Mouse (Mus musculus) CH12.LX (cell line): ENCODE measurements around the gene Pla2g4a. TPM values are rescaled to one million over a fixed set of nuclear protein-coding genes. Genes with fewer than 3 reads are reported as not detected.

Experiments
- DNase-seq: peaks from one replicate; pipeline ENCODE4 v3.0.0-alpha.2; 2013; ENCODE audit errors: extremely low read depth
- H3K27ac ChIP-seq: 2 replicates; pipeline ENCODE4 v1.5.1; 2012; ENCODE audit warnings: low read depth, mild to moderate bottlenecking, control low read depth, moderate library complexity; ENCODE audit not compliant: insufficient read depth
- H3K27me3 ChIP-seq: replicated peaks from 2 replicates; pipeline ENCODE3; 2012; ENCODE audit warnings: inconsistent platforms
- H3K36me3 ChIP-seq, 2 experiments: replicated peaks in 1 of 2; 2 replicates each; pipeline versions ENCODE3 to v1.6.1; 2012; ENCODE audit warnings: inconsistent platforms in 1 of 2, low read length in 1 of 2, mild to moderate bottlenecking in 1 of 2, mixed read lengths in 1 of 2, moderate library complexity in 1 of 2; ENCODE audit not compliant: control insufficient read depth in 1 of 2, insufficient read depth in 1 of 2
- H3K4me1 ChIP-seq, 2 experiments: 2 replicates each; pipeline ENCODE4 v1.6.1; 2012; ENCODE audit warnings: inconsistent platforms in 1 of 2, moderate library complexity in 1 of 2; ENCODE audit not compliant: insufficient read depth in 2 of 2, control insufficient read depth in 1 of 2
- H3K4me2 ChIP-seq: 2 replicates; pipeline ENCODE4 v1.6.1; 2012; ENCODE audit warnings: low read depth, mild to moderate bottlenecking, control low read depth; ENCODE audit not compliant: poor library complexity, insufficient read depth, severe bottlenecking
- H3K4me3 ChIP-seq, 3 experiments: fragments of 150-350 bp in 1 of 3; sonication (generic) in 1 of 3; replicated peaks in 1 of 3; 2 replicates each; pipeline versions ENCODE3 to v1.5.1; 2011 to 2012; ENCODE audit warnings: low read depth in 2 of 3, low read length in 2 of 3, mild to moderate bottlenecking in 2 of 3, moderate library complexity in 2 of 3, control low read depth in 1 of 3, improper control_type of control experiment in 1 of 3, inconsistent platforms in 1 of 3, mixed read lengths in 1 of 3; ENCODE audit not compliant: poor library complexity in 1 of 3
- H3K79me2 ChIP-seq: replicated peaks from 2 replicates; pipeline ENCODE4 v1.6.1; 2012; ENCODE audit warnings: mild to moderate bottlenecking, moderate library complexity; ENCODE audit not compliant: control insufficient read depth, poor library complexity, insufficient read depth, severe bottlenecking; ENCODE audit errors: extremely low read depth
- H3K9ac ChIP-seq: 2 replicates; pipeline ENCODE4 v1.6.1; 2012; ENCODE audit warnings: low read depth, mild to moderate bottlenecking, control low read depth, moderate library complexity; ENCODE audit not compliant: insufficient read depth
- H3K9me3 ChIP-seq: replicated peaks from 2 replicates; pipeline ENCODE3; 2012; ENCODE audit warnings: low read length, inconsistent platforms, mixed read lengths
- BHLHE40 ChIP-seq: IDR thresholded peaks from 2 replicates; pipeline ENCODE4 v1.6.1; 2011; ENCODE audit warnings: mild to moderate bottlenecking, low read depth, low read length, improper control_type of control experiment
- CHD1 ChIP-seq: IDR thresholded peaks from 2 replicates; pipeline ENCODE4 v1.6.1; 2012; ENCODE audit warnings: low read depth, low read length, improper control_type of control experiment, inconsistent platforms
- CTCF ChIP-seq, 2 experiments: IDR thresholded peaks in 1 of 2; conservative IDR thresholded peaks in 1 of 2; 2 replicates each; pipeline ENCODE4 v1.5.1; 2011 to 2012; ENCODE audit warnings: low read depth in 2 of 2, low read length in 2 of 2, improper control_type of control experiment in 1 of 2, inconsistent platforms in 1 of 2, mild to moderate bottlenecking in 1 of 2, moderate library complexity in 1 of 2
- EP300 ChIP-seq: IDR thresholded peaks from 2 replicates; pipeline ENCODE4 v1.6.1; 2011; ENCODE audit warnings: low read length, improper control_type of control experiment
- ETS1 ChIP-seq: conservative IDR thresholded peaks from 2 replicates; pipeline ENCODE4 v1.6.1; 2012; ENCODE audit warnings: low read depth, mild to moderate bottlenecking, inconsistent platforms, low read length, improper control_type of control experiment, moderate library complexity
- HCFC1 ChIP-seq: IDR thresholded peaks from 2 replicates; pipeline ENCODE4 v1.6.1; 2012; ENCODE audit warnings: low read depth, mild to moderate bottlenecking, inconsistent platforms, low read length, improper control_type of control experiment
- IRF4 ChIP-seq: IDR thresholded peaks from 2 replicates; pipeline ENCODE4 v1.6.1; 2014; ENCODE audit warnings: low read depth, mild to moderate bottlenecking, inconsistent platforms, low read length, improper control_type of control experiment
- JUN ChIP-seq: IDR thresholded peaks from 2 replicates; pipeline ENCODE4 v1.6.1; 2011; ENCODE audit warnings: low read depth, mild to moderate bottlenecking, low read length, improper control_type of control experiment, moderate library complexity; ENCODE audit not compliant: insufficient read depth
- MAFK ChIP-seq: IDR thresholded peaks from 2 replicates; pipeline ENCODE4 v1.6.1; 2011; ENCODE audit warnings: low read length, improper control_type of control experiment; ENCODE audit not compliant: insufficient replicate concordance
- MAX ChIP-seq: IDR thresholded peaks from 2 replicates; pipeline ENCODE4 v1.6.1; 2011; ENCODE audit warnings: low read length, improper control_type of control experiment
- MXI1 ChIP-seq: IDR thresholded peaks from 2 replicates; pipeline ENCODE4 v1.6.1; 2011; ENCODE audit warnings: mild to moderate bottlenecking, low read depth, low read length, improper control_type of control experiment
- NRF1 ChIP-seq: IDR thresholded peaks from 2 replicates; pipeline ENCODE4 v1.6.1; 2014; ENCODE audit warnings: low read depth, mild to moderate bottlenecking, inconsistent platforms, low read length, improper control_type of control experiment, moderate library complexity
- PAX5 ChIP-seq: IDR thresholded peaks from 2 replicates; pipeline ENCODE4 v1.6.1; 2012; ENCODE audit warnings: low read length, inconsistent platforms, mixed read lengths
- RAD21 ChIP-seq: IDR thresholded peaks from 2 replicates; pipeline ENCODE4 v1.6.1; 2011; ENCODE audit warnings: low read depth, mild to moderate bottlenecking, low read length, improper control_type of control experiment, moderate library complexity
- RCOR1 ChIP-seq: conservative IDR thresholded peaks from 2 replicates; pipeline ENCODE4 v1.6.1; 2012; ENCODE audit warnings: low read depth, mild to moderate bottlenecking, inconsistent platforms, low read length, improper control_type of control experiment
- SMC3 ChIP-seq: IDR thresholded peaks from 2 replicates; pipeline ENCODE4 v1.6.1; 2011; ENCODE audit warnings: low read depth, low read length, improper control_type of control experiment
- TBP ChIP-seq: conservative IDR thresholded peaks from 2 replicates; pipeline ENCODE4 v1.6.1; 2011; ENCODE audit warnings: low read depth, low read length, improper control_type of control experiment
- TCF12 ChIP-seq: IDR thresholded peaks from 2 replicates; pipeline ENCODE4 v1.6.1; 2014; ENCODE audit warnings: low read depth, mild to moderate bottlenecking, inconsistent platforms, low read length, improper control_type of control experiment
- UBTF ChIP-seq: IDR thresholded peaks from 2 replicates; pipeline ENCODE4 v1.6.1; 2012; ENCODE audit warnings: low read depth, mild to moderate bottlenecking, inconsistent platforms, low read length, improper control_type of control experiment, moderate library complexity
- ZC3H11A ChIP-seq: IDR thresholded peaks from 2 replicates; pipeline ENCODE4 v1.6.1; 2012; ENCODE audit warnings: low read depth, mild to moderate bottlenecking, inconsistent platforms, low read length, improper control_type of control experiment
- dilution Hi-C: fragments of 300-500 bp; cut with MboI; formaldehyde crosslinking; loops from 2 replicates; pipeline ENCODE4 v1.14.3; 2020; ENCODE audit warnings: low sequenced_read_pairs; ENCODE audit not compliant: extremely low pct_unique_long_range_greater_than_20kb, extremely low pct_ligation_motif_present
- in situ Hi-C: fragments of 300-500 bp; cut with MboI; formaldehyde crosslinking; loops from 3 replicates; pipeline ENCODE4 v1.14.3; 2019; ENCODE audit warnings: low sequenced_read_pairs, low pct_ligation_motif_present, low pct_unique_long_range_greater_than_20kb, mixed read lengths
- polyA plus RNA-seq: library from polyadenylated mRNA; unstranded; fragments of >175 nt; gene quantifications from 2 replicates; pipeline ENCODE4 v1.2.1, GENCODE M21; 2012; ENCODE audit warnings: low read depth; ENCODE audit not compliant: insufficient read length
- total RNA-seq, 2 experiments: library from RNA; depleted of rRNA; stranded (reverse); fragments of 300-350 nt in 1 of 2; fragments of >200 nt in 1 of 2; gene quantifications; 2 replicates each; pipeline ENCODE4 v1.2.3; 2012 to 2014

The Pla2g4a gene
- total and polyA plus RNA-seq, 3 experiments = 3.2 to 15.6 (median 3.5) TPM

DNA sequence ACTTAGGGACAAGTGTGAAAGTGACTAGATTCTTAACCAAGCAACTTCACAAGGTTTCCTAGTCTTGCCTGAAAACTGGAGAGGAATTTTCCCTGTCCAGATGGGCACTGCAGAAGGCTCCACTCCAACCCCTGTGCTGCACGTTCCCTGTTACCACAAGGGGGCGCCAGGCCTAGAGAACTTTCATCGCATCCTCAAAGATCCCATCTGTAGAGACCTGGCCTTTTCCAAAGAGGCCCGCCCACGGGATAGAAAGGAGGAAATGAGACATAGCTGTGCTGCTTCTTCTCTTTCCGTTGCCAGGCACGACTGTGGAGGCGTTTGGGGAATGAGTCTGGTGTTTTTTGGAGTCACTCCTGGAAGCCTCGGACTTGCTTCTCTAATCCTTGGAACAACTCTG, 104.4 kb downstream of the Pla2g4a start:
- dilution Hi-C loops = no loop called here
- H3K4me1 ChIP-seq = peaks cover 4 to 20% of the 10 kb centered on the region in 2 experiments
- TF ChIP-seq JUN = no peak
- TF ChIP-seq CTCF (conservative IDR thresholded peaks at IDR 0.05 in 1 of 2, IDR thresholded peaks at IDR 0.05 in 1 of 2; ENCODE audit: low read depth in 2 of 2, low read length in 2 of 2) = peak; percentile 75 to 76
- peak; percentile 45 for TF ChIP-seq RAD21
- TF ChIP-seq MAX = no peak
- peak; percentile 78 for TF ChIP-seq SMC3
- 0 out of 2 replicates have a peak, but pooled peaks have one; percentile 10 for TF ChIP-seq IRF4
- TF ChIP-seq, all 38 proteins: peak for 4
- Histone ChIP-seq H3K4me3 (no peak overlapping the region), H3K36me3 (peaks cover 3 to 11% of the 10 kb centered on the region in 2 experiments), H3K9me3 (no peaks in the 10 kb centered on the region), H3K27me3 (no peaks in the 10 kb centered on the region), H3K9ac (no peak overlapping the region), H3K27ac (no peak overlapping the region), H3K4me2 (no peak overlapping the region), H3K79me2 (no peaks in the 10 kb centered on the region)
- peak; percentile 63 for DNase-seq
- in situ Hi-C loops = no loop called here

DNA sequence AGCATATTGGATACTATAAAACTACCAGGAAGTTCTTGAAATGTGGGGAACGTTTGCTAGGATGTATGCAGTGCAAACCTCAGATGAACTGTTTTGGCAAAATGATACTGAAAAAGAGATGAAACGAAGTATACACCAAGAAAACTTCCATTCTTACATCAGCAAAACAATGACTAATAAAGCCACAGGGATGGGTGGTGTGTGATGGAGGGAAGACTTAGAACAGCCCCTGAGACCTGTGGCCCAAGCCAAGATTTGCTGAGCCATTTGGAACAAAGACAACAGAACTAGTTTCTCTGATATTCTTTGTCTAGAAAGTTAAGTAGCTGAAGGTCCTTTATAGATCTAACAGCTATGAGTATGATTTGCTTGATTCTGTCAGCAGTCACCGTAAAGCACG, 105.5 kb downstream of the Pla2g4a start:
- H3K4me2 ChIP-seq = peak overlapping the region; percentile 58
- in situ Hi-C loops = no loop called here
- peaks cover 2 to 8% of the 10 kb centered on the region in 2 experiments for H3K36me3 ChIP-seq
- no peak overlapping the region for H3K4me3 ChIP-seq
- H3K4me1 ChIP-seq = peaks cover 4 to 20% of the 10 kb centered on the region in 2 experiments
- H3K9me3 ChIP-seq = no peaks in the 10 kb centered on the region
- no peak overlapping the region for H3K9ac ChIP-seq
- TF ChIP-seq PAX5 (no peak), EP300 (peak; percentile 4; the same call in 1 of the 2 replicates), ETS1 (peak; percentile 36; the same call in 1 of the 2 replicates), IRF4 (peak; percentile 33; the same call in 1 of the 2 replicates), MXI1 (no peak), BHLHE40 (0 out of 2 replicates have a peak, but pooled peaks have one; percentile 20), UBTF (no peak), TCF12 (no peak)
- H3K79me2 ChIP-seq = no peaks in the 10 kb centered on the region
- dilution Hi-C loops = no loop called here
- H3K27me3 ChIP-seq = no peaks in the 10 kb centered on the region
- DNase-seq = peak; percentile 25
- H3K27ac ChIP-seq = no peak overlapping the region; the same call in 1 of the 2 replicates

DNA sequence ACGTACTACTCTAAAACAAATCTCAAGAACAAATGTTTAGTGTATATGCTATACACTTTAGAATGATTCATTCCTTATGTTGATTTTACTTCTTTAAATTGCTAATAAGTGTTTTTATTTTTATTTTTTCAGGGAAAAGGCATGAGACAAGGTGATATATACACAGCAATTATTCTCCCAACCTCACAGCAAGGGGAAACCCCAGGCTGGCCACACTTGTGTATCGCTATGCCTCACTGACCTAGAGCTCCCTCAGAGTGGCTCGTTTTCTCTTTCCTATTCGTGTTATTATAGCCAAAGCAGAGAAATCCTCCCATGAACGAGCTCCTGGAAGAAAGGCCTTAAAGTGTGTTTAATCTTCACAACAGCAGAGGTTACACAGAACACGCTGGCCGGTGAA, 106.2 kb downstream of the Pla2g4a start:
- peaks cover 2 to 7% of the 10 kb centered on the region in 2 experiments for H3K36me3 ChIP-seq
- H3K27ac ChIP-seq = peak overlapping the region; percentile 76
- peak overlapping the region; percentile 58 for H3K4me2 ChIP-seq
- no peak overlapping the region for H3K9ac ChIP-seq
- peaks cover 4 to 20% of the 10 kb centered on the region in 2 experiments for H3K4me1 ChIP-seq
- H3K27me3 ChIP-seq = no peaks in the 10 kb centered on the region
- TF ChIP-seq NRF1 (no peak), MXI1 (no peak), TCF12 (peak; percentile 34; the same call in 1 of the 2 replicates), MAX (peak; percentile 35; the same call in 1 of the 2 replicates), SMC3 (no peak), CHD1 (no peak), HCFC1 (no peak), TBP (no peak), IRF4 (peak; percentile 66), RCOR1 (no peak), EP300 (peak; percentile 60; the same call in 1 of the 2 replicates), MAFK (no peak), ZC3H11A (no peak), ETS1 (peak; percentile 52; the same call in 1 of the 2 replicates), JUN (0 out of 2 replicates have a peak, but pooled peaks have one; percentile 2), BHLHE40 (peak; percentile 55)
- in situ Hi-C loops (no loop called here), dilution Hi-C loops (no loop called here)
- H3K79me2 ChIP-seq = no peaks in the 10 kb centered on the region
- H3K9me3 ChIP-seq = no peaks in the 10 kb centered on the region
- DNase-seq = peak; percentile 69
- peak overlapping the region; percentile 17 to 35 (median 23) for H3K4me3 ChIP-seq
